Mouse (Mus musculus): ENCODE measurements at regions not wholly inside any gene's neighbourhood (a gene's known extent, or its start where the extent isn't known, plus 50 kb on each side); places are given as distances from the start of the nearest gene placed in this dataset.

- H3K4me3 ChIP-seq (ENCODE audit: low read depth, low read length): no peak overlapping the region
- no peaks in the 10 kb centered on the region for H3K4me1 ChIP-seq (replicated peaks; ENCODE audit: control insufficient read depth, insufficient read depth, low read length)
- no peak for ATAC-seq
- WGBS: 75% methylated on average over 6 of the region's 6 CpGs
- no peak overlapping the region for H3K27ac ChIP-seq (ENCODE audit: low read depth, low read length)
- TF ChIP-seq CTCF (IDR thresholded peaks at IDR 0.05; ENCODE audit: low read depth): no peak
- no peaks in the 10 kb centered on the region for H3K27me3 ChIP-seq (replicated peaks; ENCODE audit: control insufficient read depth, insufficient read depth, low read length)
- no peak overlapping the region for H3K4me2 ChIP-seq (replicated peaks; ENCODE audit: low read depth)
- no peaks in the 10 kb centered on the region for H3K36me3 ChIP-seq (ENCODE audit: control insufficient read depth, insufficient read depth)
- H3K9ac ChIP-seq (ENCODE audit: low read depth, low read length): no peak overlapping the region
- H3K9me3 ChIP-seq (ENCODE audit: control insufficient read depth): no peaks in the 10 kb centered on the region
Measured at GRCm38 (mm10) chr12:92127648-92128047, 278.7 kb upstream of the Sel1l start.

GRCm38 (mm10) chr12:92120164-92120815 lies 271.3 kb upstream of the Sel1l start:
- Histone ChIP-seq H3K9ac (ENCODE audit: low read depth, low read length) (no peak overlapping the region), H3K4me3 (ENCODE audit: low read depth, low read length) (no peak overlapping the region), H3K27ac (ENCODE audit: low read depth, low read length) (no peak overlapping the region), H3K9me3 (ENCODE audit: control insufficient read depth) (no peaks in the 10 kb centered on the region), H3K4me1 (replicated peaks; ENCODE audit: control insufficient read depth, insufficient read depth, low read length) (no peaks in the 10 kb centered on the region), H3K4me2 (replicated peaks; ENCODE audit: low read depth) (no peak overlapping the region), H3K36me3 (ENCODE audit: control insufficient read depth, insufficient read depth) (no peaks in the 10 kb centered on the region), H3K27me3 (replicated peaks; ENCODE audit: control insufficient read depth, insufficient read depth, low read length) (no peaks in the 10 kb centered on the region)
- WGBS: 62% methylated on average over 6 of the region's 6 CpGs
- TF ChIP-seq CTCF (IDR thresholded peaks at IDR 0.05; ENCODE audit: low read depth): no peak
- no peak for ATAC-seq

- Histone ChIP-seq H3K36me3 (ENCODE audit: control insufficient read depth, insufficient read depth) (no peaks in the 10 kb centered on the region), H3K4me1 (replicated peaks; ENCODE audit: control insufficient read depth, insufficient read depth, low read length) (no peaks in the 10 kb centered on the region), H3K4me2 (replicated peaks; ENCODE audit: low read depth) (no peak overlapping the region), H3K4me3 (ENCODE audit: low read depth, low read length) (no peak overlapping the region), H3K27me3 (replicated peaks; ENCODE audit: control insufficient read depth, insufficient read depth, low read length) (no peaks in the 10 kb centered on the region), H3K9ac (ENCODE audit: low read depth, low read length) (no peak overlapping the region), H3K9me3 (ENCODE audit: control insufficient read depth) (no peaks in the 10 kb centered on the region), H3K27ac (ENCODE audit: low read depth, low read length) (no peak overlapping the region)
- no peak for TF ChIP-seq CTCF (IDR thresholded peaks at IDR 0.05; ENCODE audit: low read depth)
- no peak for ATAC-seq
- WGBS: 59% methylated on average over 3 of the region's 3 CpGs
Measured at GRCm38 (mm10) chr12:92109615-92110014, 260.7 kb upstream of the Sel1l start.

GRCm38 (mm10) chr12:92100080-92100479 lies 251.1 kb upstream of the Sel1l start:
- Histone ChIP-seq H3K27ac (ENCODE audit: low read depth, low read length) (no peak overlapping the region), H3K4me1 (replicated peaks; ENCODE audit: control insufficient read depth, insufficient read depth, low read length) (no peaks in the 10 kb centered on the region), H3K4me3 (ENCODE audit: low read depth, low read length) (no peak overlapping the region), H3K9ac (ENCODE audit: low read depth, low read length) (no peak overlapping the region), H3K27me3 (replicated peaks; ENCODE audit: control insufficient read depth, insufficient read depth, low read length) (no peaks in the 10 kb centered on the region), H3K9me3 (ENCODE audit: control insufficient read depth) (no peaks in the 10 kb centered on the region), H3K36me3 (ENCODE audit: control insufficient read depth, insufficient read depth) (no peaks in the 10 kb centered on the region), H3K4me2 (replicated peaks; ENCODE audit: low read depth) (no peak overlapping the region)
- ATAC-seq: no peak
- no peak for TF ChIP-seq CTCF (IDR thresholded peaks at IDR 0.05; ENCODE audit: low read depth)
- WGBS: 85% methylated on average over 4 of the region's 4 CpGs

- no peak overlapping the region for H3K27ac ChIP-seq (ENCODE audit: low read depth, low read length)
- ATAC-seq: no peak
- H3K4me1 ChIP-seq (replicated peaks; ENCODE audit: control insufficient read depth, insufficient read depth, low read length): no peaks in the 10 kb centered on the region
- H3K9ac ChIP-seq (ENCODE audit: low read depth, low read length): no peak overlapping the region
- no peaks in the 10 kb centered on the region for H3K27me3 ChIP-seq (replicated peaks; ENCODE audit: control insufficient read depth, insufficient read depth, low read length)
- H3K4me3 ChIP-seq (ENCODE audit: low read depth, low read length): no peak overlapping the region
- no peak overlapping the region for H3K4me2 ChIP-seq (replicated peaks; ENCODE audit: low read depth)
- no peaks in the 10 kb centered on the region for H3K36me3 ChIP-seq (ENCODE audit: control insufficient read depth, insufficient read depth)
- WGBS: 63% methylated on average over 10 of the region's 10 CpGs
- no peaks in the 10 kb centered on the region for H3K9me3 ChIP-seq (ENCODE audit: control insufficient read depth)
- TF ChIP-seq CTCF (IDR thresholded peaks at IDR 0.05; ENCODE audit: low read depth): no peak
Measured at GRCm38 (mm10) chr12:92092794-92093365, 243.9 kb upstream of the Sel1l start.

- no peak overlapping the region for H3K27ac ChIP-seq (ENCODE audit: low read depth, low read length)
- no peak overlapping the region for H3K9ac ChIP-seq (ENCODE audit: low read depth, low read length)
- no peaks in the 10 kb centered on the region for H3K4me1 ChIP-seq (replicated peaks; ENCODE audit: control insufficient read depth, insufficient read depth, low read length)
- H3K36me3 ChIP-seq (ENCODE audit: control insufficient read depth, insufficient read depth): no peaks in the 10 kb centered on the region
- no peak for TF ChIP-seq CTCF (IDR thresholded peaks at IDR 0.05; ENCODE audit: low read depth)
- ATAC-seq: no peak
- H3K4me3 ChIP-seq (ENCODE audit: low read depth, low read length): no peak overlapping the region
- H3K9me3 ChIP-seq (ENCODE audit: control insufficient read depth): no peaks in the 10 kb centered on the region
- 87% methylated on average over 10 of the region's 10 CpGs for WGBS
- no peak overlapping the region for H3K4me2 ChIP-seq (replicated peaks; ENCODE audit: low read depth)
- H3K27me3 ChIP-seq (replicated peaks; ENCODE audit: control insufficient read depth, insufficient read depth, low read length): no peaks in the 10 kb centered on the region
Measured at GRCm38 (mm10) chr12:92073209-92073608, 224.3 kb upstream of the Sel1l start.
